ENCODE assay signal across 8 mouse cellular contexts in genomic region chr5:103936906-103937589, GRCm38 (mm10). TPM values are rescaled to one million over a fixed set of nuclear protein-coding genes. Genes with fewer than 3 reads are reported as not detected.
DNase-seq lines count a peak whose midpoint lies in the region; ATAC-seq and TF ChIP-seq lines count a peak whose summit lies in the region.

No protein-coding gene starts in this region.

- H3K27me3 ChIP-seq in Patski = peaks cover 36% of the 10 kb centered on the region
- H3K27me3 ChIP-seq in forebrain, embryonic 11.5 days (ENCODE audit: control insufficient read depth, insufficient read depth, low read length) = peaks cover 7% of the 10 kb centered on the region; the same call in 1 of the 2 replicates
- no peaks in the 10 kb centered on the region for H3K27me3 ChIP-seq in midbrain, postnatal 0 days (ENCODE audit: insufficient read depth, low read length)

- no peak overlapping the region for H3K27ac ChIP-seq in forebrain, embryonic 11.5 days (ENCODE audit: low read depth, low read length)
- H3K27ac ChIP-seq in midbrain, postnatal 0 days (ENCODE audit: low read depth, low read length) = no peak overlapping the region

- H3K4me1 ChIP-seq in forebrain, embryonic 11.5 days (replicated peaks; ENCODE audit: control insufficient read depth, insufficient read depth, low read length) = no peaks in the 10 kb centered on the region; the same call in 1 of the 2 replicates
- H3K4me1 ChIP-seq in midbrain, postnatal 0 days (ENCODE audit: insufficient read depth, low read length) = no peaks in the 10 kb centered on the region

- no peak overlapping the region for H3K4me2 ChIP-seq in forebrain, embryonic 11.5 days (ENCODE audit: low read depth, low read length, severe bottlenecking)
- no peak overlapping the region for H3K4me2 ChIP-seq in midbrain, postnatal 0 days (ENCODE audit: low read depth, low read length, poor library complexity, severe bottlenecking)

- 55% methylated on average over 14 of the region's 14 CpGs for WGBS in forebrain, embryonic 11.5 days
- 31% methylated on average over 14 of the region's 14 CpGs for WGBS in midbrain, postnatal 0 days

- ATAC-seq in Patski = peak; percentile 60
- 0 out of 2 replicates have a peak, but pooled peaks have one; percentile 18 for ATAC-seq in forebrain, embryonic 11.5 days (replicated peaks; ENCODE audit: low FRiP score)
- peak; percentile 73 for ATAC-seq in inflammation-experienced regulatory T-cells, adult 6 months
- no peak; the same call in 1 of the 2 replicates for ATAC-seq in midbrain, postnatal 0 days (ENCODE audit: low FRiP score)

- no peaks in the 10 kb centered on the region for H3K9me3 ChIP-seq in forebrain, embryonic 11.5 days (ENCODE audit: control insufficient read depth, low read length)
- H3K9me3 ChIP-seq in midbrain, postnatal 0 days (ENCODE audit: low read length) = 0 out of 2 replicates have a peak, but pooled peaks cover 4% of the 10 kb centered on the region

- CTCF ChIA-PET in Patski (lab: Charles Lee) = interaction anchor here (0.7 to 4.7 kb wide), 3 partner anchors 8 to 21 kb away, joined by 3 to 37 read pairs (median 3); no protein-coding TSS in a partner anchor

- no peak overlapping the region for H3K4me3 ChIP-seq in forebrain, embryonic 11.5 days (ENCODE audit: low read depth, low read length)
- H3K4me3 ChIP-seq in midbrain, postnatal 0 days (ENCODE audit: low read depth, low read length) = no peak overlapping the region

- TF ChIP-seq CTCF in Patski (IDR thresholded peaks at IDR 0.05) = peak; percentile 96
- TF ChIP-seq CTCF in midbrain, postnatal 0 days (IDR thresholded peaks at IDR 0.05) = peak; percentile 61

- in situ Hi-C loops in Patski (cut with MboI; ENCODE audit: low pct_unique_long_range_greater_than_20kb) = no loop called here

- POLR2A ChIA-PET in Patski (lab: Charles Lee) = no interaction called here

- no peak overlapping the region for H3K9ac ChIP-seq in forebrain, embryonic 11.5 days (ENCODE audit: low read length)
- no peak overlapping the region for H3K9ac ChIP-seq in midbrain, postnatal 0 days (replicated peaks; ENCODE audit: low read length, poor library complexity, severe bottlenecking)

- peak; percentile 19 for DNase-seq in kidney, adult 9 months
- no peak for DNase-seq in kidney, postnatal 14 days
- DNase-seq in Patski (ENCODE audit: low read depth, low spot score) = no peak
- peak; percentile 66 for DNase-seq in forebrain, embryonic 11.5 days (ENCODE audit: low spot score)
- DNase-seq in midbrain, postnatal 0 days (ENCODE audit: low spot score) = peak; percentile 75
- no peak for DNase-seq in layer of hippocampus, postnatal 10 days (ENCODE audit: low spot score in 2 of 2)
- DNase-seq in urinary bladder, adult 2 months (ENCODE audit: low spot score) = no peak

- H3K36me3 ChIP-seq in forebrain, embryonic 11.5 days (ENCODE audit: control insufficient read depth, insufficient read depth, low read length) = no peaks in the 10 kb centered on the region
- no peaks in the 10 kb centered on the region for H3K36me3 ChIP-seq in midbrain, postnatal 0 days (ENCODE audit: insufficient read depth, low read length)

RNA-seq across cellular contexts. Expression of gene Klhl8, which starts 26.0 kb away (rescaled TPM):
- 5.5 TPM for polyA plus RNA-seq in Patski (2021)
- 12.3 and 13.1 TPM in 2 replicates for polyA plus RNA-seq in forebrain, embryonic 11.5 days (2014; fragmentation: Nextera tagmentation; extraction: Ambion mirVana)
- under 1 TPM; 0.19 to 0.75 (median 0.49) TPM for polyA plus RNA-seq in inflammation-experienced regulatory T-cells, adult 6 months (2017; shearing (Covaris generic))
- total RNA-seq in midbrain, postnatal 0 days (2014; rRNA removed) = 44.6 and 46.7 TPM in 2 replicates
- 39.5 and 41.5 TPM in 2 replicates for polyA plus RNA-seq in midbrain, postnatal 0 days (2015; fragmentation: Nextera tagmentation; extraction: Ambion mirVana)
- 10 to 100 TPM; 40.8 to 43.0 TPM for total RNA-seq in layer of hippocampus, postnatal 10 days (2021)
- 9.4 and 11.6 TPM in 2 replicates for polyA plus RNA-seq in urinary bladder, adult 2 months (2012; rRNA removed)

RNA-seq across cellular contexts. Expression of gene Hsd17b13, which starts 40.2 kb away (rescaled TPM):
- not detected for polyA plus RNA-seq in Patski (2021)
- not detected in 2 replicates for polyA plus RNA-seq in forebrain, embryonic 11.5 days (2014; fragmentation: Nextera tagmentation; extraction: Ambion mirVana)
- polyA plus RNA-seq in inflammation-experienced regulatory T-cells, adult 6 months (2017; shearing (Covaris generic)) = not detected
- total RNA-seq in midbrain, postnatal 0 days (2014; rRNA removed) = not detected in 2 replicates
- polyA plus RNA-seq in midbrain, postnatal 0 days (2015; fragmentation: Nextera tagmentation; extraction: Ambion mirVana) = 0.15 and 0.27 TPM in 2 replicates
- not detected for total RNA-seq in layer of hippocampus, postnatal 10 days (2021)
- 1.4 and 1.7 TPM in 2 replicates for polyA plus RNA-seq in urinary bladder, adult 2 months (2012; rRNA removed)

Comparison
In these comparisons a context has a peak if more than half of its experiments do, and no peak if none do; other contexts are left out.
1. DNase-seq: peak in kidney, adult 9 months (single experiment), forebrain, embryonic 11.5 days (single experiment) and midbrain, postnatal 0 days (single experiment); none in kidney, postnatal 14 days (single experiment), Patski (single experiment), layer of hippocampus, postnatal 10 days (0 of 2) and urinary bladder, adult 2 months (single experiment).